Mouse (Mus musculus) thymus, adult 2 months (tissue): ENCODE measurements around the gene Slc24a3.

Source experiments
- CTCF ChIP-seq: fragments of 200-500 bp; IDR thresholded peaks from 2 replicates; pipeline ENCODE4 v1.5.1; 2012; ENCODE audit warnings: mild to moderate bottlenecking, control low read depth, low read length, moderate library complexity, borderline replicate concordance; ENCODE audit not compliant: control insufficient read depth, poor library complexity, insufficient read depth; ENCODE audit errors: extremely low read depth
- POLR2A ChIP-seq: fragments of 200-500 bp; IDR thresholded peaks from 2 replicates; pipeline ENCODE4 v1.6.1; 2012; ENCODE audit warnings: mild to moderate bottlenecking, low read length, control low read depth, moderate library complexity; ENCODE audit not compliant: control insufficient read depth, poor library complexity, insufficient read depth; ENCODE audit errors: extremely low read depth

DNA sequence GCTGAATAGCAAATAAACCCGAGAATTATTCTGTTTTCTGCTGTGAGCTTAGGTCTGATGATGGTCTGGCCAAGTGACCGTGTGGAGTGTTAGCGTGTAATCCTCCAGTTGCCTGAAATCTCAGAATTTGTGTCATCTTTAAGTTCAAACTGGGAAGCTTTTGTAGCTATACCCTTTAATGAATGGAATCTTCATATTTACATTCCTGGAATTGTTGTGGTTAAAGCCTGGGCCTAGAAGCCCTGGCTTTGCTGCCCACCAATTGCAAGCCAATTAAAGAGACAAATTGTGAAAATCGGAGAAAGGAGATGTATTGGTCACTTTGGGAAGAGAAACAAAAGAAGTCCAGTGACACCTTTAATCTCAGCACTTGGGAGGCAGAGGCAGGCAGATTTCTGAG is 514.1 kb downstream of the Slc24a3 start:
- TF ChIP-seq CTCF: no peak
- no peak for TF ChIP-seq POLR2A
